Mouse (Mus musculus) bone marrow macrophage, adult 2 months (primary cell): ENCODE results near the gene Gm10959.

Experiments used
- CTCF ChIP-seq: IDR thresholded peaks from 2 replicates; pipeline ENCODE4 v1.5.1; 2012; ENCODE audit warnings: low read depth, mild to moderate bottlenecking, low read length, moderate library complexity
- POLR2A ChIP-seq: IDR thresholded peaks from 2 replicates; pipeline ENCODE4 v1.6.1; 2012; ENCODE audit warnings: mild to moderate bottlenecking, low read depth, low read length, borderline replicate concordance

- no peak for TF ChIP-seq CTCF
- TF ChIP-seq POLR2A = no peak
Observed at GRCm38 (mm10) chr3:122950129-122950528, 31.0 kb upstream of the Gm10959 start.
